In the genomic region with DNA sequence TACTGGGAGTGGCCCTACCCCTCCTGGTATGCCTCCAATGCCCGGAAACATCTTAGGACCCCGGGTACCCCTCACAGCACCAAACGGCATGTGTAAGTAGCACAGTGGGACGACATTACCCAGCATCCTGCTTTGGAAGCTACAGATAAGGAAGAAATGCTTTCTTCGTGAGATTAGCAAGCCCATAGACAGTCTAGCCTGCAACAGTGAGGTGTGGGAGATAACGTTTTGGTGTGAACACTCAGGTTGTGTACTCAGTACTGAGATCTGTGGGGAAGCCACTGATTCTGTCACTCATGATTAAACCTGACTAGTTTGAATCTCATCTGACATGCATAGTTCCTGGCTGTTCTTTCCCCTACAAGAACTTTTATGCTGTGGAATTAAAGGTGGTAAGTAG, we compare ENCODE assay signal across 30 mouse cellular contexts. TPM values are rescaled to one million over a fixed set of nuclear protein-coding genes. Genes with fewer than 3 reads are reported as not detected.
DNase-seq lines count a peak whose midpoint lies in the region; ATAC-seq and TF ChIP-seq lines count a peak whose summit lies in the region.
"Had no signal": no experiment of that assay in that cellular context is flagged by ENCODE, and none has a peak within 500 bp of the region (broad histone marks: within the 10 kb centered on the region; RNA-seq: fewer than 3 reads in every experiment).

No protein-coding gene starts in this region.

- peaks cover 9% of the 10 kb centered on the region for H3K4me1 ChIP-seq in liver, embryonic 12.5 days
- peaks cover 8% of the 10 kb centered on the region for H3K4me1 ChIP-seq in liver, embryonic 13.5 days (replicated peaks)
- no peaks in the 10 kb centered on the region; the same call in 1 of the 2 replicates for H3K4me1 ChIP-seq in liver, embryonic 16.5 days (ENCODE audit: control insufficient read depth, low read depth, low read length)
- no peaks in the 10 kb centered on the region for H3K4me1 ChIP-seq in lung, postnatal 0 days (ENCODE audit: insufficient read depth, low read depth, low read length)
- H3K4me1 ChIP-seq: embryonic facial prominence, embryonic 10.5 days; embryonic facial prominence, embryonic 13.5 days; forebrain, embryonic 10.5 days; forebrain, embryonic 13.5 days; heart, embryonic 12.5 days; heart, embryonic 15.5 days; hindbrain, embryonic 10.5 days; hindbrain, embryonic 13.5 days had no signal

- TF ChIP-seq EP300 in lung, postnatal 0 days (IDR thresholded peaks at IDR 0.05): no peak

- H3K4me3 ChIP-seq in liver, embryonic 12.5 days: no peak overlapping the region
- no peak overlapping the region for H3K4me3 ChIP-seq in liver, embryonic 13.5 days (replicated peaks)
- no peak overlapping the region for H3K4me3 ChIP-seq in liver, embryonic 16.5 days (ENCODE audit: low read depth, low read length)
- no peak overlapping the region for H3K4me3 ChIP-seq in lung, postnatal 0 days (ENCODE audit: low read depth, low read length)
- H3K4me3 ChIP-seq: embryonic facial prominence, embryonic 10.5 days; embryonic facial prominence, embryonic 13.5 days; forebrain, embryonic 10.5 days; forebrain, embryonic 13.5 days; heart, embryonic 12.5 days; heart, embryonic 15.5 days; hindbrain, embryonic 10.5 days; hindbrain, embryonic 13.5 days had no signal

- no peak overlapping the region for H3K4me2 ChIP-seq in liver, embryonic 12.5 days
- H3K4me2 ChIP-seq in liver, embryonic 13.5 days: no peak overlapping the region
- no peak overlapping the region for H3K4me2 ChIP-seq in liver, embryonic 16.5 days (ENCODE audit: low read depth, low read length)
- no peak overlapping the region for H3K4me2 ChIP-seq in lung, postnatal 0 days (replicated peaks; ENCODE audit: low read depth, low read length)
- H3K4me2 ChIP-seq: embryonic facial prominence, embryonic 13.5 days; forebrain, embryonic 13.5 days; heart, embryonic 12.5 days; heart, embryonic 15.5 days; hindbrain, embryonic 13.5 days had no signal

- peak; percentile 65; the same call in 1 of the 2 replicates for ATAC-seq in liver, embryonic 12.5 days
- peak; percentile 67 for ATAC-seq in liver, embryonic 13.5 days (ENCODE audit: low read depth)
- ATAC-seq in liver, embryonic 16.5 days (ENCODE audit: low read depth): peak; percentile 43
- no peak for ATAC-seq in lung, postnatal 0 days
- ATAC-seq: forebrain, embryonic 13.5 days; forebrain, embryonic 16.5 days; hindbrain, embryonic 16.5 days; Patski had no signal

- H3K9ac ChIP-seq in liver, embryonic 12.5 days: no peak overlapping the region
- no peak overlapping the region for H3K9ac ChIP-seq in liver, embryonic 13.5 days
- H3K9ac ChIP-seq in liver, embryonic 16.5 days (ENCODE audit: low read depth, low read length): no peak overlapping the region
- H3K9ac ChIP-seq in lung, postnatal 0 days (replicated peaks; ENCODE audit: low read depth): no peak overlapping the region
- H3K9ac ChIP-seq: embryonic facial prominence, embryonic 13.5 days; forebrain, embryonic 13.5 days; heart, embryonic 12.5 days; heart, embryonic 15.5 days; hindbrain, embryonic 13.5 days had no signal

- TF ChIP-seq CTCF in lung, postnatal 0 days (IDR thresholded peaks at IDR 0.05): no peak

- H3K9me3 ChIP-seq in liver, embryonic 12.5 days (replicated peaks): no peaks in the 10 kb centered on the region
- H3K9me3 ChIP-seq in liver, embryonic 13.5 days (replicated peaks): no peaks in the 10 kb centered on the region
- no peaks in the 10 kb centered on the region for H3K9me3 ChIP-seq in liver, embryonic 16.5 days (replicated peaks; ENCODE audit: control insufficient read depth, low read length)
- H3K9me3 ChIP-seq in lung, postnatal 0 days (ENCODE audit: low read length): no peaks in the 10 kb centered on the region
- H3K9me3 ChIP-seq: embryonic facial prominence, embryonic 10.5 days; embryonic facial prominence, embryonic 13.5 days; forebrain, embryonic 10.5 days; forebrain, embryonic 13.5 days; G1E; heart, embryonic 12.5 days; heart, embryonic 15.5 days; hindbrain, embryonic 10.5 days; hindbrain, embryonic 13.5 days had no signal

- H3K36me3 ChIP-seq in liver, embryonic 12.5 days: peaks cover 88% of the 10 kb centered on the region
- peaks cover 67% of the 10 kb centered on the region for H3K36me3 ChIP-seq in liver, embryonic 13.5 days
- H3K36me3 ChIP-seq in liver, embryonic 16.5 days (ENCODE audit: control insufficient read depth, insufficient read depth): peaks cover 11% of the 10 kb centered on the region
- peaks cover 29% of the 10 kb centered on the region for H3K36me3 ChIP-seq in lung, postnatal 0 days (ENCODE audit: insufficient read depth, low read length)

- no peak for DNase-seq in liver
- no peak for DNase-seq in liver, embryonic 13.5 days
- DNase-seq in ovary, adult 18-20 months (ENCODE audit: low spot score): no peak
- DNase-seq in adrenal gland, postnatal 36 days: no peak
- no peak for DNase-seq in lung, postnatal 0 days (ENCODE audit: low spot score)
- DNase-seq: adrenal gland, postnatal 10 days; B cell, adult 2 months; cerebellum, adult 8-10 months; cerebellum, postnatal 10 days; cerebellum, postnatal 36 days; embryo, embryonic 11 days; gastrocnemius, postnatal 10 days; heart, adult 11 months; heart, postnatal 10 days; heart, postnatal 36 days had no signal

- H3K27ac ChIP-seq in liver, embryonic 12.5 days: no peak overlapping the region
- no peak overlapping the region for H3K27ac ChIP-seq in liver, embryonic 13.5 days
- no peak overlapping the region for H3K27ac ChIP-seq in liver, embryonic 16.5 days (ENCODE audit: low read length)
- H3K27ac ChIP-seq in lung, postnatal 0 days (ENCODE audit: low read length): no peak overlapping the region
- H3K27ac ChIP-seq: embryonic facial prominence, embryonic 10.5 days; embryonic facial prominence, embryonic 13.5 days; forebrain, embryonic 10.5 days; forebrain, embryonic 13.5 days; heart, embryonic 15.5 days; hindbrain, embryonic 10.5 days; hindbrain, embryonic 13.5 days had no signal

- H3K27me3 ChIP-seq in liver, embryonic 12.5 days (replicated peaks): no peaks in the 10 kb centered on the region
- H3K27me3 ChIP-seq in liver, embryonic 13.5 days: no peaks in the 10 kb centered on the region
- no peaks in the 10 kb centered on the region for H3K27me3 ChIP-seq in liver, embryonic 16.5 days (ENCODE audit: control insufficient read depth, insufficient read depth, low read depth, low read length)
- H3K27me3 ChIP-seq in lung, postnatal 0 days (replicated peaks; ENCODE audit: insufficient read depth, low read length): no peaks in the 10 kb centered on the region
- H3K27me3 ChIP-seq: CH12.LX; embryonic facial prominence, embryonic 13.5 days; forebrain, embryonic 13.5 days; heart, embryonic 12.5 days; heart, embryonic 15.5 days; hindbrain, embryonic 13.5 days; Patski had no signal

- 45% methylated on average over 6 of the region's 6 CpGs for WGBS in liver, embryonic 12.5 days (ENCODE audit: insufficient replicate concordance)
- WGBS in liver, embryonic 13.5 days (ENCODE audit: insufficient replicate concordance): 38% methylated on average over 6 of the region's 6 CpGs
- WGBS in liver, embryonic 16.5 days (ENCODE audit: insufficient replicate concordance): 40% methylated on average over 6 of the region's 6 CpGs
- WGBS in lung, postnatal 0 days: 92% methylated on average over 6 of the region's 6 CpGs

RNA-seq across cellular contexts. Expression of a gene that starts 8.6 kb away (rescaled TPM):
- polyA plus RNA-seq in liver, embryonic 12.5 days (2016; fragmentation: Nextera tagmentation; extraction: Ambion mirVana): 0.19 and 0.31 TPM in 2 replicates
- polyA plus RNA-seq in liver, embryonic 13.5 days (2015; fragmentation: Nextera tagmentation; extraction: Ambion mirVana): 0.20 and 0.27 TPM in 2 replicates
- polyA plus RNA-seq in liver, embryonic 16.5 days (2015; fragmentation: Nextera tagmentation; extraction: Ambion mirVana): 0.18 and 0.22 TPM in 2 replicates
- 10 to 100 TPM; 22.6 to 22.8 TPM for total RNA-seq in adrenal gland, postnatal 36 days (2021)
- polyA plus RNA-seq in lung, postnatal 0 days (2015; fragmentation: Nextera tagmentation; extraction: Ambion mirVana): 1.9 and 2.1 TPM in 2 replicates
